Mouse (Mus musculus) small intestine, adult 2 months (tissue): ENCODE measurements around the gene Cyp2d11.

Source experiments
- CTCF ChIP-seq: fragments of 200-500 bp; IDR thresholded peaks from 2 replicates; pipeline ENCODE4 v1.5.1; 2012; ENCODE audit warnings: low read depth, mild to moderate bottlenecking, control low read depth, inconsistent platforms, low read length, moderate library complexity, mixed read lengths; ENCODE audit not compliant: insufficient replicate concordance, insufficient read length; ENCODE audit errors: extremely low read depth
- POLR2A ChIP-seq: fragments of 200-500 bp; IDR thresholded peaks from 2 replicates; pipeline ENCODE4 v1.6.1; 2012; ENCODE audit warnings: low read depth, mild to moderate bottlenecking, control low read depth, inconsistent platforms, low read length, moderate library complexity

GRCm38 (mm10) chr15:82406981-82407380, 13.2 kb upstream of the Cyp2d11 start, which contains the start of gene Cyp2d10:
- TF ChIP-seq POLR2A, result no peak
- TF ChIP-seq CTCF, result no peak
